Mouse (Mus musculus) liver, postnatal 0 days (tissue): Measurements from ENCODE around the gene 4931428L18Rik.

Source experiments
- CTCF ChIP-seq: sonication (generic); IDR thresholded peaks from 2 replicates; pipeline ENCODE4 v1.5.1; 2016; ENCODE audit warnings: antibody characterized with exemption, low read depth
- EP300 ChIP-seq: IDR thresholded peaks from 2 replicates; pipeline ENCODE4 v1.6.1; 2016; ENCODE audit warnings: antibody characterized with exemption, low read depth, mild to moderate bottlenecking

- TF ChIP-seq CTCF (no peak), EP300 (no peak)
Observed at GRCm38 (mm10) chr1:31214831-31215230, 7.7 kb downstream of the 4931428L18Rik start.
